Mouse (Mus musculus) layer of hippocampus, adult 9-10 months (tissue): ENCODE measurements around the gene Pmm1.
A peak's percentile ranks its signal among the peaks of the same experiment; 100 is the strongest.
"Not testable (repeated sequence)": the region's sequence is repeated elsewhere in the genome, so short reads cannot be mapped to it uniquely, and the experiment has no call there.

Experiments used
- DNase-seq: peaks from one replicate; pipeline ENCODE4 v3.0.0; 2022; ENCODE audit warnings: low spot score

Gene Pmm1

DNA sequence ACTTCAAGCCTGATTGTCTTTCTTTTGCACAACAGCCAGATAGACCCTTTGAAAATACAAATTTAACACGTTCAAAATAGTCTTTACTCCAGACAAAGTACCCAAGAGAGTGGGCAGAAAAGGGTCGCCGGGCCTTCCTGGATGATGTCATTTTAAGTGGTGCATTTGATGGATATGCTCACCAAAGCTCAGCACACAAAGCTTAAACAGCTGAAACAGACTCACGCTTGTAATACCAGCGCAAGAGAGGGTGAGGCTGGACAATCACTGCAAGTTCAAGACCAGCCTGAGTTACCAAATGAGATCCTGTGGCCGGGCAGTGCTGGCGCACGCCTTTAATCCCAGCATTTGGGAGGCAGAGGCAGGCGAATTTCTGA is 34.3 kb downstream of the Pmm1 start:
- DNase-seq: no peak

DNA sequence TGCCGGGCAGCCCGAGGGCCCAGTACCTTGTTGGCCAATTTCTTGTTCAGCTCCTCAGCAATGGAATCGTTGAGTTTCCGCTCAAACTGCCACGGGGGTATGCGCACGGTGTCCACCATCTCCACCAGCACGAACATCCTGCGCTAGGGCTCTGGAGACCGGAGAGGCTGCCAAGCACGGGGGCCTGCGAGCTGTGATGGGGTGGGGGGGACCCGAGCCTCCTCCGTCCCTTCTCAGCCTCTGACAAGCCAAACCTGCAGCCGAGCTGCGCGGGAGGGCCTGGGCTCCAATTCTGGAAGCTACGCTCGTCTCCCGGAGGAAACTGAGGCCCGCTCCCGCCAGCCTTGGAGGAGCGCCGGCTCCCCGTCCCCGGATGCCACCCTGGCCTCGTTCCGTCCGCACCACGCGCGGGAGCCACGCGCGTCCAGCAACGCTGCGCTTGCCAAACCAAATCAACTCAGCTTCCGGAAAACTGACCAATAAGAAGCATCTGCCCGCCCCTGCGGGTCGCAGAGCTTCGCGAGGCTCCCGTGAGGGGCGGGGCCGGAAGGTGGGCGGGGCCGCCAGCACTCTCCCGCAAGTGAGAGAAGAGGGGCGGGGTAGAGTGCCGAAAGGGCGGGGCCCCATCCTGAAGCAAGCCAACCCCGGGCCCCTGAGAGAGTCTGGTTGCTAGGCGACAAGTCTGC is 34.8 kb downstream of the Pmm1 start, which contains the start of gene Polr3h:
Polr3h (minus strand) TSS at position 481 of the 686 bp plus-strand sequence.
- DNase-seq: peak; percentile 74

DNA sequence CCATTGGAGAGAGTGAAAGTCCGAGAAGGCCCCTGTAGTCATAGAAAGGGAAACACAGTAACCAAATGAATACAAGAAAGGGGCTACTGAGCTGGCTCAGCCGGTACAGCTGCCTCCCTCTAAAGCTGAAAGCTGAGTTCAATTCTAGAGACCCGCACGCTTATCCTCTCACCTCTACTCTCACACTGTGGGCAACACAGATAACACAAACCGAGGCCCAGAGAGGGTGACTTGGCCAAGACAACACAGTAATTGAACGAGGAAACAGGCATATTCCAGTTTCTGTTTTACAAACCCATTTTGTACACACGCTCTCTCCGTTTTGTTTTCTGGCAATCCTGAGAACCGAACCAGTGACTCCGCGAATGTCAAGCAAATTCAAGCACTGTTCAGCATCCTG is 35.8 kb downstream of the Pmm1 start:
- DNase-seq: no peak

- no peak for DNase-seq
Measured at GRCm38 (mm10) chr15:81921255-81921654, 39.5 kb downstream of the Pmm1 start.

- no peak for DNase-seq
Measured at GRCm38 (mm10) chr15:81920546-81921217, 40.0 kb downstream of the Pmm1 start.

GRCm38 (mm10) chr15:81919062-81919461 is 41.7 kb downstream of the Pmm1 start:
- no peak for DNase-seq

GRCm38 (mm10) chr15:81917621-81918463 is 42.9 kb downstream of the Pmm1 start:
- DNase-seq: no peak

- DNase-seq: no peak
Measured at GRCm38 (mm10) chr15:81917201-81917600, 43.5 kb downstream of the Pmm1 start.

- DNase-seq: no peak
Measured at GRCm38 (mm10) chr15:81915663-81916062, 45.1 kb downstream of the Pmm1 start.

DNA sequence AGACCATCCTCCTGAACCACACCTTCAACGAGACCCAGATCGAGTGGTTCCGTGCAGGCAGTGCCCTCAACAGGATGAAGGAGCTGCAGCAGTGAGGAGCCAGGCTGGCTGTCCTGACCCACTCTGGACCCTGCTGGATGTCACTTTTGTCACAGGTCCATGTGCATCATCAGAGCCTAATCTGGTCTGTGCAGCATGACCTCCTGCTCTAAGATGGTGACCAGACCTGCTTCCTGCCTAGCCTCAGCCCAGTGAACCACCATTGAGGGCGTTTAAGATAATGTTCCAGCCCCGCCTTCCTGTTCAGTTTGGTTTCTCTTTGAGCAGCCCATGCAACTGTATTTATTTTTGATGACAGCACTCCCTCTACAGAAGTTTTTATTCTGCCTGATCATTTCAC is 46.1 kb downstream of the Pmm1 start:
- DNase-seq: no peak

DNA sequence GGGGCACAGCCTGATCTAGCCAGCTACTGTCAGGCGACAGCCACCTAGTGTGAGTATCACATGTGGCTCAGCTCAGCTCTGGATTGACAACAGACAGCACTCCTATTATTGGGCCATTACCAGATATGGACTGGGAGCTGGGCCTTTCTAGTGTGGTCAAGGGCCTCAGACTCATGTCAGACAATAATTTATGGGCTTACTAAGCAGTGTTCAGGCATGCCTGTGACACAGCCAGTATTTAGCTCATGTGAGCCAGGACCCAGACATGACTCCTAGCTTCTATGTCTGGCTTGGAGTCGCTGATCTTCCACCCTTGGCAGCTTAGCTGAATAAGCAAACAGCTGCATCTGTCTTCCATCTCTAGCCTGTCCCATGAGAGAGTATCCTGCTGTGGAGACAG is 48.2 kb downstream of the Pmm1 start:
- no peak for DNase-seq

GRCm38 (mm10) chr15:81908767-81909166 is 52.0 kb downstream of the Pmm1 start:
- not testable (repeated sequence) for DNase-seq

DNA sequence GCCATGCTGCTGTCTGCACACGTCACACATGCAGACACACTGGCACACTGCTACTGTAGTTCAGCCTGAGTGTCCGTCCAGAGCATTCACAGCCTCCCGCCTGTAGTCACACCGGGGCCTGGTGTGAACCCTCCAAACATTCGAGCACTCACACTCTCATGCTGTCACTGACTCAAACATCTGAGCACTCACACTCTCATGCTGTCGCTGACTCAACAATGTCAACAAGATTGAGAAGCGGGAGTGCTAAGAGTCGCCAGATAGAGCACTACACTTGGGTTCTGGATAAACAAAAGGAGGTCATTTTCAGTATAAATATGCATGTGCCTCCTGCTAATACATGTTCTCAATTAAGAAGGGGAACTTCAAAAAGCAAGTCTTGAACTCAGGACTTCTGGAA is 52.8 kb downstream of the Pmm1 start:
- DNase-seq: no peak

GRCm38 (mm10) chr15:81904939-81905338 is 55.8 kb downstream of the Pmm1 start:
- peak; percentile 65 for DNase-seq
